Mouse (Mus musculus): ENCODE measurements around the gene Phox2b. TPM values are rescaled to one million over a fixed set of nuclear protein-coding genes. Genes with fewer than 3 reads are reported as not detected.

The Phox2b gene
- polyA plus RNA-seq, 1 experiment from 2014 or later: 0.08 TPM

- H3K27ac ChIP-seq (ENCODE audit: low read length): no peak overlapping the region
- WGBS (ENCODE audit: insufficient replicate concordance): 11% methylated on average over 4 of the region's 4 CpGs
- H3K4me1 ChIP-seq (ENCODE audit: control insufficient read depth, low read depth, low read length): no peaks in the 10 kb centered on the region
- H3K36me3 ChIP-seq (ENCODE audit: control insufficient read depth, insufficient read depth): no peaks in the 10 kb centered on the region
- no peaks in the 10 kb centered on the region for H3K27me3 ChIP-seq (ENCODE audit: control insufficient read depth, insufficient read depth, low read depth, low read length)
- no peak for ATAC-seq (ENCODE audit: low read depth)
- no peak overlapping the region for H3K4me3 ChIP-seq (ENCODE audit: low read depth, low read length)
- no peak overlapping the region for H3K9ac ChIP-seq (ENCODE audit: low read depth, low read length)
- H3K9me3 ChIP-seq (replicated peaks; ENCODE audit: control insufficient read depth, low read length): no peaks in the 10 kb centered on the region
- no peak overlapping the region for H3K4me2 ChIP-seq (ENCODE audit: low read depth, low read length)
Measured at GRCm38 (mm10) chr5:67048003-67048402, 51.1 kb downstream of the Phox2b start.

Small RNA genes within 50 kb of the gene (microRNA-seq; reads per million reads assigned to microRNA genes)
- not detected for gene Gm23841

Other genes starting within 250 kb of the Phox2b start
- 70.7 and 80.2 TPM in 2 replicates for gene Tmem33, start 161.3 kb upstream of the Phox2b start, polyA plus RNA-seq (2015; fragmentation: Nextera tagmentation; extraction: Ambion mirVana)
- 52.7 and 56.9 TPM in 2 replicates for gene Slc30a9, start 207.7 kb upstream of the Phox2b start, polyA plus RNA-seq (2015; fragmentation: Nextera tagmentation; extraction: Ambion mirVana)